Mouse (Mus musculus) C2C12 (cell line): ENCODE results near the gene Ogg1. TPM values are rescaled to one million over a fixed set of nuclear protein-coding genes. Genes with fewer than 3 reads are reported as not detected.
A peak's percentile ranks its signal among the peaks of the same experiment; 100 is the strongest.

Experiments
- H3K27me3 ChIP-seq: one replicate; pipeline ENCODE4 v1.6.1; 2011; ENCODE audit not compliant: control insufficient read depth, insufficient read depth, insufficient read length
- H3K36me3 ChIP-seq: one replicate; pipeline ENCODE4 v1.6.1; 2011; ENCODE audit not compliant: control insufficient read depth, insufficient read depth
- H3K4me3 ChIP-seq: one replicate; pipeline ENCODE4 v1.5.1; 2011; ENCODE audit warnings: mild to moderate bottlenecking, control low read depth; ENCODE audit not compliant: poor library complexity, insufficient read depth, severe bottlenecking
- H3K79me2 ChIP-seq: one replicate; pipeline ENCODE4 v1.6.1; 2011; ENCODE audit not compliant: control insufficient read depth, insufficient read depth
- H3K79me3 ChIP-seq: one replicate; pipeline ENCODE4 v1.6.1; 2011; ENCODE audit warnings: low read depth, control low read depth
- H3ac ChIP-seq: one replicate; pipeline ENCODE3; 2011; ENCODE audit warnings: low read depth; ENCODE audit not compliant: control insufficient read depth, insufficient read length
- CEBPB ChIP-seq: IDR thresholded peaks from one replicate; pipeline ENCODE4 v1.6.1; 2011; ENCODE audit warnings: low read depth, mild to moderate bottlenecking, control low read depth, moderate library complexity
- CTCF ChIP-seq: IDR thresholded peaks from one replicate; pipeline ENCODE4 v1.5.1; 2011; ENCODE audit not compliant: control insufficient read depth, insufficient read depth, insufficient read length
- FOSL1 ChIP-seq: IDR thresholded peaks from one replicate; pipeline ENCODE4 v1.8.0; 2011; ENCODE audit warnings: mild to moderate bottlenecking, low read length; ENCODE audit not compliant: poor library complexity, insufficient read depth, severe bottlenecking
- MAX ChIP-seq: IDR thresholded peaks from one replicate; pipeline ENCODE4 v1.6.1; 2011; ENCODE audit warnings: mild to moderate bottlenecking, control low read depth
- MYOD1 ChIP-seq: IDR thresholded peaks from one replicate; pipeline ENCODE4 v1.6.1; 2011; ENCODE audit warnings: low read depth; ENCODE audit not compliant: control insufficient read depth, insufficient read length
- MYOG ChIP-seq: IDR thresholded peaks from one replicate; pipeline ENCODE4 v1.6.1; 2011; ENCODE audit not compliant: control insufficient read depth, insufficient read length; ENCODE audit errors: extremely low read depth
- USF1 ChIP-seq: IDR thresholded peaks from one replicate; pipeline ENCODE4 v1.6.1; 2011; ENCODE audit warnings: low read depth, mild to moderate bottlenecking, control low read depth, moderate library complexity
- polyA plus RNA-seq: library from polyadenylated mRNA; unstranded; fragments of >200 nt; fragmentation: generic; extraction: Trizol; gene quantifications from one replicate; pipeline ENCODE4 v1.2.1, GENCODE M21; 2012; ENCODE audit warnings: missing spikeins

Gene Ogg1
- polyA plus RNA-seq, 1 experiment = 18.5 TPM

GRCm38 (mm10) chr6:113352820-113353219 lies 26.0 kb downstream of the Ogg1 start:
- Histone ChIP-seq H3K36me3 (no peaks in the 10 kb centered on the region), H3K79me3 (no peaks in the 10 kb centered on the region), H3K4me3 (no peak overlapping the region), H3ac (no peak overlapping the region), H3K79me2 (no peaks in the 10 kb centered on the region), H3K27me3 (no peaks in the 10 kb centered on the region)
- TF ChIP-seq MYOD1 (no peak), CTCF (no peak), MAX (no peak), USF1 (no peak), FOSL1 (no peak), MYOG (no peak), CEBPB (no peak)

DNA sequence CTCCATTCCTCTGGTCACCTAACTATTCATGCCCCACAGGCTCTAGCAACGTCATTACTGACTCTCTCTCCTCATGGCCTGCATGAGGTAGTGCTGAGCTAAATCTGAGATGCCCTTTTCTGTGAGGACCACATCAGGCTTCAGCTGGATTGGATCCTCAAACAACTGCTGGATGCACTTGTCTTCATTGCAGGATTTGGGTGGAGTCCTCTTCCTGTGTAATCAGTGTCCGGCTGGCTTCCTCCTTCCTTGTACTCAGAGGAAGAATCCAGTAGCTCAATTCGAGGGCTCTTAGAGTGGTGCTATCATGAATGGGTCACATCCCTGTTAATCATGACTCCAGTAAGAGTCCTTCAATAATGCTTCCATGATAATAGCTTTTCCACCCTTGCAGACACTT lies 26.9 kb downstream of the Ogg1 start:
- H3K27me3 ChIP-seq = no peaks in the 10 kb centered on the region
- no peak for TF ChIP-seq FOSL1
- TF ChIP-seq MYOG = no peak
- no peak for TF ChIP-seq CEBPB
- no peak for TF ChIP-seq MYOD1
- TF ChIP-seq MAX = no peak
- H3K36me3 ChIP-seq = no peaks in the 10 kb centered on the region
- H3ac ChIP-seq = no peak overlapping the region
- H3K79me3 ChIP-seq = no peaks in the 10 kb centered on the region
- H3K79me2 ChIP-seq = no peaks in the 10 kb centered on the region
- no peak overlapping the region for H3K4me3 ChIP-seq

- Histone ChIP-seq H3K4me3 (no peak overlapping the region), H3K79me3 (no peaks in the 10 kb centered on the region), H3K27me3 (no peaks in the 10 kb centered on the region), H3K36me3 (no peaks in the 10 kb centered on the region), H3K79me2 (no peaks in the 10 kb centered on the region), H3ac (no peak overlapping the region)
- no peak for TF ChIP-seq USF1
- TF ChIP-seq MYOG = no peak
- TF ChIP-seq CTCF = no peak
- TF ChIP-seq FOSL1 = no peak
Observed at GRCm38 (mm10) chr6:113361476-113361875, 34.7 kb downstream of the Ogg1 start.

DNA sequence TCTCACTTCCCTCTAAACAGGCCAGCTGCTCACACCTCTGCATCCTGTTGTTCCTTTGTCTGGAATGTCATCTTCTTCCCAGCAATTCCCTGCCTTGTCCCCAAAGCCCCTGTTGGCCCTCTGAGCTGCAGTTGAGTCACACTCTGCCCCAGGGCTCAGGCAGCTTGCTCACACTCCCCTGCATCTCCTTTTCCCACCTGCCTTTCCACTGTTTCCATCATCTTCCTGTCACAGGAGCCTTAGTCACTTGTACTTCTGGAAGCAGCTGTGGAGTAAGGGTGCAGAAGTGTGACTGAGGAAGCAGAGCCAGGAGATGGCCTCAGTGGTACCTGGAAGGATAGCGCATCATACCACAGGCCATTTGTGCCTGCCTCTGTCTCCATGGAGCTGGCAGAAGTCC lies 35.5 kb downstream of the Ogg1 start:
- no peak for TF ChIP-seq CEBPB
- TF ChIP-seq MYOD1 = peak; percentile 46
- TF ChIP-seq USF1 = no peak
- TF ChIP-seq MYOG = no peak

DNA sequence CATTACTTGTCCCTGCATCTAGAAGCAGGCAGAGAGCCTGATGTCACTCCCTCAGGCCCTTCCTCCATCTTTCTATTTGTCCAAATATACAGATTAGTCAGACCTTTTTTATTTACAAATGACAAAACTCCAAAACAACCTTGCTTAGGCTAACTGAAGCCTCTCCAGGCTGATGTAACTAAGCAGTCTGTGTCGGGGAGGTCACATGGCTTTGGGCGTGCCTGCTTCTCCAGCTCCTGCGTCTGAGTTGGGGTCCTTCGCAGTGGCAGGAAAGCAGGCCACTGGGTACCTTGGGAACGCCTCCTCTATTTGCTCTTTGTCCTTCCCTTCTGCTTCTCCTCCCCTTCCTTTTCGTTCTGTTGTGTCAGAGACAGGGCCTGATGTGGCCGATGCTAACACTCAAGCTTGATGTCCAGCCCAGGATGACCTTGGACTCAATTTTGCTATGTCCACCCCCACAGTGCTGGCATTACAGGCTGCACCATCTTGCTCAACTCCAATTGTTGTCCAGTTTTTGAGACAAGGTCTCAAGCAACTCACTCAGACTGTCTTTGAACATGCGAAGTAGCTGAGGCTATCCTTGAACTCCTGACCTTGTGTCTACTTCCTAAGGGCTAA lies 37.9 kb downstream of the Ogg1 start:
- Histone ChIP-seq H3ac (no peak overlapping the region), H3K79me2 (no peaks in the 10 kb centered on the region), H3K27me3 (no peaks in the 10 kb centered on the region), H3K79me3 (no peaks in the 10 kb centered on the region), H3K4me3 (no peak overlapping the region), H3K36me3 (no peaks in the 10 kb centered on the region)
- no peak for TF ChIP-seq MYOD1

More for the DNA sequence above, 35.5 kb downstream of the Ogg1 start:
- H3K79me2 ChIP-seq = no peaks in the 10 kb centered on the region
- no peaks in the 10 kb centered on the region for H3K27me3 ChIP-seq
- H3K79me3 ChIP-seq = no peaks in the 10 kb centered on the region
- H3K36me3 ChIP-seq = no peaks in the 10 kb centered on the region
- no peak overlapping the region for H3K4me3 ChIP-seq
- H3ac ChIP-seq = no peak overlapping the region

- no peaks in the 10 kb centered on the region for H3K79me3 ChIP-seq
- no peaks in the 10 kb centered on the region for H3K79me2 ChIP-seq
- no peak for TF ChIP-seq MAX
- no peak for TF ChIP-seq MYOG
- no peak for TF ChIP-seq CEBPB
- no peak for TF ChIP-seq CTCF
- no peak for TF ChIP-seq FOSL1
- TF ChIP-seq MYOD1 = no peak
- TF ChIP-seq USF1 = no peak
- no peaks in the 10 kb centered on the region for H3K27me3 ChIP-seq
- H3ac ChIP-seq = no peak overlapping the region
- peaks cover 10% of the 10 kb centered on the region for H3K36me3 ChIP-seq
- no peak overlapping the region for H3K4me3 ChIP-seq
Observed at GRCm38 (mm10) chr6:113366639-113367038, 39.9 kb downstream of the Ogg1 start.
